Mouse (Mus musculus): ENCODE measurements around the gene Taf3. TPM values are rescaled to one million over a fixed set of nuclear protein-coding genes. Genes with fewer than 3 reads are reported as not detected.

Taf3 gene
- polyA plus RNA-seq (2012; rRNA removed) = 11.1 and 12.6 TPM in 2 replicates

DNA sequence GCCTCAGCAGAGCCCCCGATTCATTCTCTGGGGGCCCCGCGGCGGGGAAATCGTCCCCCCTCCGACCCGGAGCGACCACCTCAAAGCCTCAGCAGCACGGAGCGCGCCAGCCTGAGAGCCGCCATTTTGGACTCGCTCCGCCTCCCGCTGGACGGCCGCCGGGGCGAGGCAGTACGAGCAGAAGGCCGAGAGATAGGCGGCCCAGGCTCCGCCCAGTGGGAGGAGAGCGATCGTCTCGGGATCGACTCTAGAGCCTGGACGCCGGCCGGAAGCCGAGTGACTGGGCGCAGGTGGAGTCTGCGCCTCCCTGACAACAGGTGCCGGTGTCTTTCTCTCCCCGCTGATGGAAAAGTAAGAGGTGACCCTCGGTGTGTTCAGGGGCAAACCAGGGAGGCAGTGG is at the start of gene Taf3:
TSS of gene Taf3 (minus strand) at position 136 of the 400 bp plus-strand sequence.

DNA sequence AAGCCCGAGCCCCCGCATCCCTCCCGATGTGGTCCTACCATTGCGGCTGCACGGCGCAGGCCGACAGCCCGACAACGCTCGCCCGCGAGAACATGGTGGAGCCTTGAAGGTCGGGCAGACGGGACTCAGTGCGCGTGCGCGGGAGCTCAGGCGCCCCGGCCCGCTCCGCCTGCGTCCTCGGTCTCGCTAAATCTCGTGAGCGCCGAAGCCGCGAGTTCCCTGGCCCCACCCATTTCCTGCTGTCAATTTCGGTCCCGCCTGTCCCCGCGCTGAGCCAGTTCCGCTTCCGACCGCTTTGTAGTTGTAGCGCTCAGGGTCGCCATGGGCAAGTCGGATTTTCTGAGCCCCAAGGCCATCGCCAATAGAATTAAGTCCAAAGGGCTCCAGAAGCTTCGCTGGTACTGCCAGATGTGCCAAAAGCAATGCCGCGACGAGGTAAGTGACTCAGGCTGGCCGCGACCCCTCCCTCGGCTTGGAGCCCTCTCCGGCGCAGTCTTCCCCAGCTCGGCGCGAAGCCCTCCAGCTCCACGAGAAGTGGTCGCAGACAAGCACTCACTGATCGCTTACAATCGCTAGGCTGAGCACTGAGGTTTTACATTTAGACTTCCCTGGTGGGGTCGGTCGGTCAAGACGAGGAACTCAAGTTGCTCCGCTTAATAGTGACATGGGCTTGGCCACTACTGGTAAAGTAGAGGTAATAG is 32.1 kb upstream of the Taf3 start, which contains the start of the genes Atp5c1 and Kin:
TSS of gene Atp5c1 (minus strand) at position 201 of the 701 bp plus-strand sequence.
TSS of gene Kin (plus strand) at position 284 of the 701 bp plus-strand sequence.

DNA sequence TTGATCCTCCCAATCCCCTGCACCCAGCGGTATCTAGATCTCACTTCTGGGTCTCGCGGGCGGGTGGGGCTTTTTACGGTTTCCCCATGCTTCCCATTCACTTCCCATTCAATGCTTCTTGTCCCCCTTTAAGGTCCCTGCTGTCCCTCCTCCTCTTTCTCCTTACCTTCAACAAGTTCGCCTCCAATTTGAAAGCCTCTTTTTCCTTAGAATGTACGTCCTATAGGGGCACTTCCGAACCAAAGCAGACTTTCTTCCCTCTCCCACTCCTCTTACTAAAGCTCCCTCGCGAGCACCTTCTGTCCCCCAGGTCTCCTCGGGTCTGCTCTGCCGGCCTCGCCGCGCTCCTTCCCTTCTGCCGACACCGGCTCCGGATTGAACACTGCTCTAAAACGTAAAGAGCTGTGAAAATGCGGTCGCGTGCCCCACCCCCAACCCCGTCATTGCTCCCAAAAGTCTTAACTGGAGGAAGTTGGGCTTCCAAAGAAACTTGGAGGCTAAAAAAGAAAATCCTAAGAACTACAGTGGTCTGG is 158.7 kb downstream of the Taf3 start, which contains the start of gene Gata3:
TSS of gene Gata3 (minus strand) at position 384 of the 533 bp plus-strand sequence.

DNA sequence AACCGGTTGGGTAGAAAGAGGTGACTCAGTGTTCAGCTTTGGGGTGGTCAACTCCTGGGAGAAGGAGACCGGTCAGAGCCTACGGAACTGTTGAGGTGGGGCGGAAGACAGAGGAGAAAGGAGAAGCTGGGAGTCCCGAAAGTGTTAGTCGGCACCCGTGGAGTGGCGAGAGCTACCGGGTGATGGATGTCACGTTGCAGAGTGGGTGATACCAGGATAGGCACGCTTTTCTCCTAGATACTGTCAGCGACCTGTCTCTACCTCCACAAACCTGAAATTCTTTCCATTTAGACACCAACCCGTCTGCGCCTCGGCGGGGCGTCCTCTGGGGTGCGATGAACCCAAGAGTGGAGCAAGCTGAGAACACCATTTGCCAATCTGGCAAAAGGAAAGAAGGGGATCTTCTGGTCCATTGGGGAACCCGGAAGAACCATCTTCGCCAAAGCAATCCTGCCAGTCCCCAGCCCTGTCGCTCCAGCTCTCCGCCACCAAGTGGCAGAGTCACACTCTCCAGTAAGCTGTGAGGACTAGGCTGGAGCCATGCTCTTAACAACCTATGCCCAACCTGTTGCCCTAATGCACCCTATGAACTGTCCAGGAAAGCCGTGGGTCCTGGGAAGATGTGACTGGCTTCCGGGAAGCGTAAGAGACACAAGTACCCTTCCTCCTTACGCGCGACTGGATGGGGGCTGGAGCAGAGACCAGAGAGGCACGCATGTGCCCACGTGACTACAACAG is 159.3 kb downstream of the Taf3 start, which contains the start of gene 9230102O04Rik:
TSS of gene 9230102O04Rik (minus strand) at position 628 of the 738 bp plus-strand sequence.

DNA sequence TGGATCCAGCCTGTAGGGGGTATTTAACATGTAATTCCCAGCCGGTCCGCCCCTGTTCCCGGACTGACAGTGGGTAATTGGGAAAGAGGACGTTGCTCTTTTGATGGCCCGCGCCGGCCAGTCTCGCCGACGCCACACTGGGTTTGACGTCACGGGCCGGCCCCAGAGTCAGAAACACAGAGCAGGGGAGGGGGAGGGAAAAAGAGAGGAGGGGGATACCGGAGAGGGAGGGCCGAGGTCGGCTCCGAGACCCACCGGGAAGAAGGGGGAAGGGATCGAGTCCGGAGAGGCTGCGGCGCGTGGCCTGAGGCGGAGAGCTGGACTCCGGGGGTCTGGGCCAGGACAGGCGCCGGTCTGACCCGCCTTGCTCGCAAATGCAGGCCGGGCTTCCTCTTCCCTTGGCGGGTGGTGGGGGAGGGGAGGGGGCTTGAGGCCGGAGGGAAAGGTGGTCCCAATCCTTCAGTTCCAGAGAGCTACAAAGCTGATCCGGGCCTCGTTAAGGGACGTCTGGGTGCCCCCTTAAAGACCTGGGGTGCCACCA is 167.3 kb downstream of the Taf3 start, which contains the start of gene 4930412O13Rik:
TSS of gene 4930412O13Rik (plus strand) at position 202 of the 541 bp plus-strand sequence.

Other genes starting within 250 kb of the Taf3 start
- 2.9 and 4.1 TPM in 2 replicates for gene 4930412O13Rik, start 167.3 kb downstream of the Taf3 start, polyA plus RNA-seq (2012; rRNA removed)
- gene 9230102O04Rik, start 159.1 kb downstream of the Taf3 start, polyA plus RNA-seq (2012; rRNA removed) = 0.62 and 2.0 TPM in 2 replicates
- gene Gata3, start 158.6 kb downstream of the Taf3 start, polyA plus RNA-seq (2012; rRNA removed) = 7.8 and 9.2 TPM in 2 replicates
- gene Atp5c1, start 31.9 kb upstream of the Taf3 start, polyA plus RNA-seq (2012; rRNA removed) = 258 and 386 TPM in 2 replicates
- 29.7 and 57.0 TPM in 2 replicates for gene Kin, start 32.0 kb upstream of the Taf3 start, polyA plus RNA-seq (2012; rRNA removed)
- gene Itih2, start 82.8 kb upstream of the Taf3 start, polyA plus RNA-seq (2012; rRNA removed) = 9.9 and 21.9 TPM in 2 replicates
- 4.2 and 4.5 TPM in 2 replicates for gene Itih5, start 105.0 kb upstream of the Taf3 start, polyA plus RNA-seq (2012; rRNA removed)

Measured in central nervous system, embryonic 11.5 days (tissue).